Mouse (Mus musculus) olfactory bulb, adult 2 months (tissue): ENCODE data around the gene Ube2cbp.

Experiments used
- CTCF ChIP-seq: fragments of 200-500 bp; IDR thresholded peaks from 2 replicates; pipeline ENCODE4 v1.5.1; 2012; ENCODE audit warnings: low read depth, mild to moderate bottlenecking, low read length, moderate library complexity; ENCODE audit not compliant: insufficient read depth
- POLR2A ChIP-seq: fragments of 200-500 bp; IDR thresholded peaks from 2 replicates; pipeline ENCODE4 v1.6.1; 2012; ENCODE audit warnings: mild to moderate bottlenecking, low read depth, low read length, moderate library complexity; ENCODE audit not compliant: insufficient read depth

DNA sequence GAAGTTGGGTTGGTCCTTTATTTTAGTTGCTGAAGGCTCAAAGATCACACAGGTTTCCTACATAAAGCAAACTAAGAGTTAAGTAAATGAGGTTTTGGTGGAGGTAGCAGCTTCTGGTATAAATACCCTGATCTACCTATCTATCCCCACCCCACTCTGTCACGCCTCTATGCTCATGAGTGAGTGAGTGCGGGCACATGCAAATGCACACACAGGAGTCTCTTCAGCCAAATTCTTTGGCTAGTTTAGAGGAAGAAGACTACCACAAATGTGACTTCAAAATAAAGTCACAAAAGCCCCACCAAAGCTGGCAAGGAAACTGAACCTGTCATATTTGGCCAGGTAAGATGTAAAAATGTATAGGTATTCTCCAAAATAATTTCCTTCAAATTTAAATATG is 149.1 kb downstream of the Ube2cbp start:
- TF ChIP-seq CTCF: no peak
- no peak for TF ChIP-seq POLR2A
